Mouse (Mus musculus): ENCODE measurements around the gene Qprt. TPM values are rescaled to one million over a fixed set of nuclear protein-coding genes. Genes with fewer than 3 reads are reported as not detected.

The Qprt gene
- polyA plus RNA-seq, 1 experiment from 2014 or later = 1.1 TPM

GRCm38 (mm10) chr7:127136181-127137071, 14.4 kb upstream of the Qprt start:
- WGBS = 88% methylated on average over 22 of the region's 22 CpGs
- no peaks in the 10 kb centered on the region for H3K4me1 ChIP-seq (ENCODE audit: control insufficient read depth, insufficient read depth, low read depth, low read length)
- no peak overlapping the region for H3K27ac ChIP-seq (ENCODE audit: low read depth, low read length)
- H3K4me2 ChIP-seq (ENCODE audit: low read length) = no peak overlapping the region
- H3K9me3 ChIP-seq (ENCODE audit: control insufficient read depth, low read length) = no peaks in the 10 kb centered on the region
- H3K27me3 ChIP-seq (replicated peaks; ENCODE audit: control insufficient read depth, insufficient read depth, low read length) = no peaks in the 10 kb centered on the region
- H3K4me3 ChIP-seq (ENCODE audit: low read length) = no peak overlapping the region
- no peaks in the 10 kb centered on the region for H3K36me3 ChIP-seq (ENCODE audit: control insufficient read depth, insufficient read depth, low read length)
- H3K9ac ChIP-seq (ENCODE audit: low read depth, low read length) = no peak overlapping the region
- no peak for ATAC-seq

- no peaks in the 10 kb centered on the region for H3K27me3 ChIP-seq (replicated peaks; ENCODE audit: control insufficient read depth, insufficient read depth, low read length)
- H3K36me3 ChIP-seq (ENCODE audit: control insufficient read depth, insufficient read depth, low read length) = no peaks in the 10 kb centered on the region
- H3K27ac ChIP-seq (ENCODE audit: low read depth, low read length) = no peak overlapping the region
- ATAC-seq = no peak
- no peaks in the 10 kb centered on the region for H3K9me3 ChIP-seq (ENCODE audit: control insufficient read depth, low read length)
- no peaks in the 10 kb centered on the region for H3K4me1 ChIP-seq (ENCODE audit: control insufficient read depth, insufficient read depth, low read depth, low read length)
- no peak overlapping the region for H3K4me2 ChIP-seq (ENCODE audit: low read length)
- 84% methylated on average over 11 of the region's 11 CpGs for WGBS
- H3K9ac ChIP-seq (ENCODE audit: low read depth, low read length) = no peak overlapping the region
- H3K4me3 ChIP-seq (ENCODE audit: low read length) = no peak overlapping the region
Observed at GRCm38 (mm10) chr7:127134821-127135447, 12.9 kb upstream of the Qprt start.

- Histone ChIP-seq H3K4me1 (ENCODE audit: control insufficient read depth, insufficient read depth, low read depth, low read length) (no peaks in the 10 kb centered on the region), H3K27me3 (replicated peaks; ENCODE audit: control insufficient read depth, insufficient read depth, low read length) (no peaks in the 10 kb centered on the region), H3K9ac (ENCODE audit: low read depth, low read length) (no peak overlapping the region), H3K27ac (ENCODE audit: low read depth, low read length) (no peak overlapping the region), H3K4me3 (ENCODE audit: low read length) (no peak overlapping the region), H3K4me2 (ENCODE audit: low read length) (no peak overlapping the region), H3K9me3 (ENCODE audit: control insufficient read depth, low read length) (no peaks in the 10 kb centered on the region), H3K36me3 (ENCODE audit: control insufficient read depth, insufficient read depth, low read length) (no peaks in the 10 kb centered on the region)
- 39% methylated on average over 5 of the region's 5 CpGs for WGBS
- no peak for ATAC-seq
Observed at GRCm38 (mm10) chr7:127133125-127133524, 11.1 kb upstream of the Qprt start.

GRCm38 (mm10) chr7:127129638-127130037, 7.6 kb upstream of the Qprt start:
- no peaks in the 10 kb centered on the region for H3K36me3 ChIP-seq (ENCODE audit: control insufficient read depth, insufficient read depth, low read length)
- no peaks in the 10 kb centered on the region; the same call in 1 of the 2 replicates for H3K9me3 ChIP-seq (ENCODE audit: control insufficient read depth, low read length)
- H3K4me2 ChIP-seq (ENCODE audit: low read length) = no peak overlapping the region
- no peaks in the 10 kb centered on the region for H3K27me3 ChIP-seq (replicated peaks; ENCODE audit: control insufficient read depth, insufficient read depth, low read length)
- no peak overlapping the region for H3K9ac ChIP-seq (ENCODE audit: low read depth, low read length)
- WGBS = 12% methylated on average over 4 of the region's 4 CpGs
- no peaks in the 10 kb centered on the region for H3K4me1 ChIP-seq (ENCODE audit: control insufficient read depth, insufficient read depth, low read depth, low read length)
- ATAC-seq = no peak
- H3K4me3 ChIP-seq (ENCODE audit: low read length) = no peak overlapping the region
- H3K27ac ChIP-seq (ENCODE audit: low read depth, low read length) = no peak overlapping the region

GRCm38 (mm10) chr7:127121061-127121910, 740 bp downstream of the Qprt start:
- H3K9me3 ChIP-seq (ENCODE audit: control insufficient read depth, low read length) = peaks cover 5% of the 10 kb centered on the region; the same call in 1 of the 2 replicates
- 11% methylated on average over 21 of the region's 21 CpGs for WGBS
- H3K4me1 ChIP-seq (ENCODE audit: control insufficient read depth, insufficient read depth, low read depth, low read length) = no peaks in the 10 kb centered on the region
- no peak overlapping the region for H3K27ac ChIP-seq (ENCODE audit: low read depth, low read length)
- peaks cover 7% of the 10 kb centered on the region; the same call in 1 of the 2 replicates for H3K27me3 ChIP-seq (replicated peaks; ENCODE audit: control insufficient read depth, insufficient read depth, low read length)
- no peak overlapping the region for H3K9ac ChIP-seq (ENCODE audit: low read depth, low read length)
- H3K4me3 ChIP-seq (ENCODE audit: low read length) = no peak overlapping the region
- no peak for ATAC-seq
- H3K4me2 ChIP-seq (ENCODE audit: low read length) = no peak overlapping the region
- H3K36me3 ChIP-seq (ENCODE audit: control insufficient read depth, insufficient read depth, low read length) = no peaks in the 10 kb centered on the region

- H3K36me3 ChIP-seq (ENCODE audit: control insufficient read depth, insufficient read depth, low read length) = no peaks in the 10 kb centered on the region
- H3K9me3 ChIP-seq (ENCODE audit: control insufficient read depth, low read length) = no peaks in the 10 kb centered on the region
- WGBS = 40% methylated on average over 14 of the region's 14 CpGs
- no peak overlapping the region for H3K4me2 ChIP-seq (ENCODE audit: low read length)
- H3K4me3 ChIP-seq (ENCODE audit: low read length) = no peak overlapping the region
- peaks cover 7% of the 10 kb centered on the region; the same call in 1 of the 2 replicates for H3K27me3 ChIP-seq (replicated peaks; ENCODE audit: control insufficient read depth, insufficient read depth, low read length)
- H3K27ac ChIP-seq (ENCODE audit: low read depth, low read length) = no peak overlapping the region
- no peak overlapping the region for H3K9ac ChIP-seq (ENCODE audit: low read depth, low read length)
- H3K4me1 ChIP-seq (ENCODE audit: control insufficient read depth, insufficient read depth, low read depth, low read length) = no peaks in the 10 kb centered on the region
- ATAC-seq = no peak
Observed at GRCm38 (mm10) chr7:127118671-127119445, 3.2 kb downstream of the Qprt start.

GRCm38 (mm10) chr7:127117948-127118347, 4.1 kb downstream of the Qprt start:
- Histone ChIP-seq H3K4me1 (ENCODE audit: control insufficient read depth, insufficient read depth, low read depth, low read length) (no peaks in the 10 kb centered on the region), H3K36me3 (ENCODE audit: control insufficient read depth, insufficient read depth, low read length) (no peaks in the 10 kb centered on the region), H3K27ac (ENCODE audit: low read depth, low read length) (no peak overlapping the region), H3K27me3 (replicated peaks; ENCODE audit: control insufficient read depth, insufficient read depth, low read length) (peaks cover 7% of the 10 kb centered on the region; the same call in 1 of the 2 replicates), H3K9ac (ENCODE audit: low read depth, low read length) (no peak overlapping the region), H3K4me2 (ENCODE audit: low read length) (no peak overlapping the region; the same call in 1 of the 2 replicates), H3K4me3 (ENCODE audit: low read length) (no peak overlapping the region), H3K9me3 (ENCODE audit: control insufficient read depth, low read length) (no peaks in the 10 kb centered on the region)
- ATAC-seq = no peak
- WGBS = 47% methylated on average over 5 of the region's 5 CpGs

- no peak overlapping the region for H3K4me3 ChIP-seq (ENCODE audit: low read length)
- H3K27ac ChIP-seq (ENCODE audit: low read depth, low read length) = no peak overlapping the region
- no peaks in the 10 kb centered on the region for H3K36me3 ChIP-seq (ENCODE audit: control insufficient read depth, insufficient read depth, low read length)
- H3K9me3 ChIP-seq (ENCODE audit: control insufficient read depth, low read length) = no peaks in the 10 kb centered on the region
- 43% methylated on average over 11 of the region's 11 CpGs for WGBS
- no peak overlapping the region for H3K9ac ChIP-seq (ENCODE audit: low read depth, low read length)
- ATAC-seq = no peak
- no peaks in the 10 kb centered on the region for H3K4me1 ChIP-seq (ENCODE audit: control insufficient read depth, insufficient read depth, low read depth, low read length)
- no peak overlapping the region for H3K4me2 ChIP-seq (ENCODE audit: low read length)
- 0 out of 2 replicates have a peak, but pooled peaks cover 5% of the 10 kb centered on the region for H3K27me3 ChIP-seq (replicated peaks; ENCODE audit: control insufficient read depth, insufficient read depth, low read length)
Observed at GRCm38 (mm10) chr7:127116331-127116935, 5.6 kb downstream of the Qprt start.
